Mouse (Mus musculus): Measurements from ENCODE around the gene Shank3. TPM values are rescaled to one million over a fixed set of nuclear protein-coding genes. Genes with fewer than 3 reads are reported as not detected.

Shank3 gene
- total RNA-seq, 1 experiment from 2014 or later, result 14.9 TPM

DNA sequence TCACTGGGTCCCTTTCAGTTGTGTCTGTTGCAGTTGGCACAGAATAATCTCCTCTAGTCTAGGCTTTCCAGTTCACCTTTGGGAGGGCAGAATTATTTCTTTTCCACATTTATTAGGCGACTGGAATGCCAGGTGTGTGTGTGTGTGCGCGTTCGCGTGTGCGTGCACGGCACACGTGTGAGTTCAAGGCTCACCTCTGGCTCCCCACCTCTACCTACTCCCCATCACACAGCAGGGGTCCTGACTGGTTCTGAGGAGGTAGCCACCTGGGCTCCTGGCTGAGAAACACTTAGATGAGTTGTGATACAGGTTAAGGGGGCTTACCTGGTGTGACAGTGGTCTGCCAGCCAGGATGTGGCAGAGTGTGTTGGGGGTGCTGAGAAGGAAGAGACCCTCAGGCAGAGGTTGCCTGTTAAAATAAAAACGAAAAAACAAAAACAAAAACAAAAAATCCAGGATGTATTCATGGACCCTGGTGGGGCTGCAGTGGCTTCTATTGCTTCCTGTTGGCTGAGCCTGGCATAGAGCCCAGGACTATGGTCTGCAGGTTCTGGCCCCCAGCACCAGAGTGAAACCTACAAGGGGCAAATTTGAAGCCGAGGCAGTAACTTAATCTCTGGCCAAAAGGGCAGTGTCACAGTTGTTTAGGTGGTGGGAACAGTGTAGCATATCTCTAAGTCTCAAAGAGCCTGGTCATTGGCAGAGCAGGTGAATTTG lies 23.3 kb downstream of the Shank3 start:
- 0 out of 2 replicates have a peak, but pooled peaks have one; percentile 12 for ATAC-seq (replicated peaks; ENCODE audit: low read depth, poor library complexity, severe bottlenecking)

DNA sequence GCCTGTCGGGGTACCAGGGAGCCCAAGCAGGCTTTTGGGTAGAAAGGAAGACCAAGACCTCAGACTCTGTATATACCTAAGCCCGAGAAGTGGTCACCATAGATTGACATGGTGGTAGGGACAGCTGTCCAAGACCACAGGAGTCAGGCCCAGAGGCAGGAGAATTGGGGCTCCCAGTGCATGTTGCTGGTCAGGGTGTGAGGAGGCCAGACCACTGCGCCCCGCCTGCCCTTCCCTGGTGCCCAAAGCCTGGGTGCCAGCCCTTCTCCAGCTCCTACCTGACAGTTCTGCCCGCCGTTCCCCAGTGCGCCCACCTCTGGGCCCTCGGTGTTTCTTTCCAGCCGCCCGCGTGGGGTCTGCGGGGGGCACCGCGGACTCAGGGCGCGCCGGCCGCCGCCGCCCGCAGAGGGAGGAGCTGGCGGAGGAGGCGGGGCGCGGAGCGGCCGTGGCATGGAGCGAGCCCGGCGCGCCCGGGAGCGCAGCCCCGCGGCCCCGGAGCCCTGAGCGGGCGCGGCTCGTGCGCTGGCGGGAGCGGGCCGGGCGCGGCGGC lies 23.9 kb downstream of the Shank3 start:
- ATAC-seq (replicated peaks; ENCODE audit: low read depth, poor library complexity, severe bottlenecking), result peak; percentile 9; the same call in 1 of the 2 replicates

DNA sequence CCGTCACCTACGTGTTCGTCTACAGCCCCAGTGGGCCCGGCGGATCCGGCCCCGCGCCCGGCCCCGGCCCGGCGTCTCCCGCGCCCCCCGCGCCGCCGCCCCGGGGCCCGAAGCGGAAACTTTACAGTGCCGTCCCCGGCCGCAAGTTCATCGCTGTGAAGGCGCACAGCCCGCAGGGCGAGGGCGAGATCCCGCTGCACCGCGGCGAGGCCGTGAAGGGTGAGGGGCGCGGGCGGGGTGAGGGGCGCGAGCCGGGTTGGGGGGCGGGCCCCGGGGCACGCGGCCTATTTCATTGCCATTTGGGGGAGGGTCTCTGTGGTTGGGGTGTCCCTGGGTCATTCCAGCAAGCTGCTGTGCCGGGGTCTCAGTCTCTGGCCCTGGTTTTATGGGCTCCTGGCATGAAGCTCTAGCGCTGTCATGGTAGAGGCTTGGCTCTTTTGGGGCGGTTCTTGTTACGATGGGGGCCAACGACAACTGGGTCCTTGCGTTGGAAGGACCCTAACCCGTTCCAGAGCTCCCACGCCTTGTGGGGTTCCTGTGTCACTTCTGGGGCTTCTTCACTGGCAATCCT lies 24.7 kb downstream of the Shank3 start:
- no peak for ATAC-seq (replicated peaks; ENCODE audit: low read depth, poor library complexity, severe bottlenecking)

DNA sequence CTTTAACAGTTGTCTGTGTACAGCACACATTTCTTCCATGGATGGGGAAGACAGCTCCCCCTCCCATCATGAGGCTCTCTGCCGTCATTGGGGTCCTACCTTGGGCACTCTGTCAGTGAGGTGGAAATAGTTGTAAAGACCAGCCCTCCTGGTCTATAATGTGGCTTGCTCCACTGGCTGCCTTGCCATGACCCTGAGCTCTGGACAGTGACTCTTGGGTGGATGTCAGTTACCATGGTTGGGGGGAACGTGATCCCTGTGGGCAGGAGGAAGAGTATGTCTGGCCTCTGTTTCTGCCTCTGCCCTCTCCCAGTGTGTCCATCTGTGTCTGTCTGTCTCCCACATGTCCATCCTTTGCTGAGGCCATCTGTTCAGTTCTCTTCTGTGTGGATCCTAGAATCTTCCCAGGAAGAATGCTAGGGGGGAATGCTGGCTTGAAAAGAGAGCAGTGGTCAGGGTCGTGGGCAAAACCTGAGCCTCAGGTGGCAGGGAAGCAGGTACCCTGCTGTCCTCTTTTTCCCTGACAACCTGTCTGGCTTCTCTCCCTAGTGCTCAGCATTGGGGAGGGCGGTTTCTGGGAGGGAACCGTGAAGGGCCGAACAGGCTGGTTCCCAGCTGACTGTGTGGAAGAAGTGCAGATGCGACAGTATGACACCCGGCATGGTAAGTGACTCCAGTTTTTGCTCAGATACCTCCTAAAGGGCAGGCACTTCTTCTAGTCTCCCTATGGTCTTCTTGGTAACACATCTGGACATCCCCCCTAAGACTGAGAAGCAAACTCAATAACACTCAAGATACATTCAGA lies 25.4 kb downstream of the Shank3 start:
- no peak for ATAC-seq (replicated peaks; ENCODE audit: low read depth, poor library complexity, severe bottlenecking)

DNA sequence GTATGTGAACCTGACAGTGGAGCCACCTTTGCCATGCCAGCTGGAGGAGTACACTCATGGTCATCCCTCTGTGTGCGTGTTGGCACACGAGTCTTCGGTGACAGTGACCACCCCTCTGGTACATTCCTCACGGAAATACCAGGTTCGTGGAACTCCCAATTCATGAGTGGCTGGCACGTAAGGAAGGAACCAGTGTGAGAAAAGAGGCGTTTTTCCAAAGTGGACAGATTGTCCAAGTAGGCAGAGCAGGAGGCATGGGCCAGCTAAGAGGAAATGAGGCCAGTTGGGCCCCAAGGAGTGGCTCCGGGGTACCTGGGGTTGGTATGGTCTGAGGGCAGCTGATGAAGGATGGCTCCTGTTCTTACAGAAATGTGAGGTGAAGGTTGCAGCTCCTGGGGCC lies 26.0 kb downstream of the Shank3 start:
- ATAC-seq (replicated peaks; ENCODE audit: low read depth, poor library complexity, severe bottlenecking), result no peak

DNA sequence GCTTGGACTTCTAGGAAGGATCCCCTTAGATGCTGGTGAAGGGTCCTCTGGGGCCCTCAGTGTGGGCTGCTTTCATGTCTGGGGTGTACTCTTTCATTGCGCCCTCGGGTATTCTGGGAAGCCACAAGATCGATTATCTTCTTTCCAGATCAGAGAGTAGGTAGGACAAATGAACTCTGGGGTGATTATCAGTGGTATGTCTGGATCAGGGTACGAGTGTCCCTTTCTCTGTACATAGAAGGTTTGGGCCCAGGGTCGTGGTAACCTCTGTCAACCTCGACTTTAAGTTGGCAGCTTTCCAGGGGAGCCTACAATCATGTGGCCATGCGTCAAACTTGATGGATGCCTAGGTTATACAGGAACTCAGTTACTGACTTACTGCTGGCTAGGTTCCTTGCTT lies 26.5 kb downstream of the Shank3 start:
- no peak for ATAC-seq (replicated peaks; ENCODE audit: low read depth, poor library complexity, severe bottlenecking)

DNA sequence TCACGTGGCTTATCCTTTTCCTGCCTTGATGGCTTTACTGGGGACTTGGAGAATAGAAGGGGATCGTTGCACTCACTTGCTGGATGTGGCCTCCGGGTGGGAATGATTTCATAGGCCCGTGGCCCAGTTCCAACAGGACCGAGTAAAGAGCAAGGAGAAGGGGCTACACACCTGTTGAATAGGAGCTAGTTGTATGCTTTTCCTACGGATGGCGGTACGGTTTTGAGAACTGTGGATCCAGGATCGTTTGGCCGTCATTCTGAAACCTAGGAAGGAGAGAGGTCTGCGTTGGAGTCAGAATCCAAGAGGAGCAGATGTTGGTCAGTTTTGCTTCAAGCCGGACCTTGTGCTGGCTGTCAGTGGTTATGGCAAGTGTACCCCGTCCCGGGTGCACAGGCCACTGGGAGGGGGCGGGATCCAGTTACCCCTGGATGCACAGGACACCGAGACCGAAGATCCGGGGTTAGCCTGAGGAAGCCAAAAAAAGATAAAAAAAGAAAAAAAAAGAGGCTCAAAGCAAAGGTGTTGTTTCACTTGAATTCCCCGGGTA lies 27.4 kb downstream of the Shank3 start:
- ATAC-seq (replicated peaks; ENCODE audit: low read depth, poor library complexity, severe bottlenecking), result no peak

DNA sequence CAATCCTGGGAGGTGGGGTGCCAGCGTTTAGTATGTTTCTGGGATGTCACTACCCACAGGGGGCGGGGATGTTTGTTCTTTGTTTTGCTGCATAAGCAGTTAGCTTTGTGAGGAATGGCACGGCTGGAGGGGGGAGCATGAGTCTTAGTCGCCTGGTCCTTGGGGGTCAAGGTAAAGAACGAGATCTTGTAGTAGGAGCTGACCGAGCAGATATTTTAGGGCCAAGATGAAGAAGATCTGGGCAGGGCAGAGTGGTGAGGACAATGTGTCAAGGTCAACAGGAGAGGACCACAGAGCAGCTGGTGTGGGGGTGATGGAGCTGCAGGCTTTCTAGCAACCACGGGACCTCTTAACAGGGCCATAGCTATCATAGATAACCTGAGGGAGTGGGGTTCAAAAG lies 28.0 kb downstream of the Shank3 start:
- ATAC-seq (replicated peaks; ENCODE audit: low read depth, poor library complexity, severe bottlenecking), result no peak

DNA sequence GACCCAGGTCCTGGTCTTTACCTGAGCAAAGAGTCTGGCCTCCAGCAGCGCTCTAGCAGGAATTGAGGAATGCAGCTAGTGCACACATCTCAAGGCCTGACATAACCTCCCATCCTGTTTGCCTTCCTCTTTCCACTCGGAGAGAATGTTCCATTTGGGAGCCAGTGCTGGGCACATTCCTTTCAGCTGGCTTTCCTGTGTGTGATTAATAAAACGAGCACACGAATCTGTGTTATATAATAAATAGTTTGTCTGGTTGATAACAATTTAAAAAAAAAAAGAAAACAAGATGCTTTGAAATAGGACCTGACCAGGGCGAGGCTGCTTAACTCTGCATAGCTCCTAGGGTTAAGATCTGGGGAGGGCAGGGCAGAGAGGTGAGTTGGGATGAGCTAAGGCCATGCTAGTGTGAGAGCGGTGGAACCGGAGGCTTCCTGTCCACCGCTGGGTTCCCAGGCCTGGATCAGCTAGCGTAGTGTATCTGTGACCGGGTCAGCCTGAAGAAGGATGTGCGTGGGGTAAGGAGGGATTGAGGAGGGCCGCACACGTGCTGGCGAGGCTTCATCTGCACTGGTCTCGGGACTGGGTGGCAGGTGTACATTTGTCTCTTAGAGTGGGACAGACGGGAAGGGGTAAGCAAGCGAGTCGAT lies 28.9 kb downstream of the Shank3 start:
- ATAC-seq (replicated peaks; ENCODE audit: low read depth, poor library complexity, severe bottlenecking), result no peak

DNA sequence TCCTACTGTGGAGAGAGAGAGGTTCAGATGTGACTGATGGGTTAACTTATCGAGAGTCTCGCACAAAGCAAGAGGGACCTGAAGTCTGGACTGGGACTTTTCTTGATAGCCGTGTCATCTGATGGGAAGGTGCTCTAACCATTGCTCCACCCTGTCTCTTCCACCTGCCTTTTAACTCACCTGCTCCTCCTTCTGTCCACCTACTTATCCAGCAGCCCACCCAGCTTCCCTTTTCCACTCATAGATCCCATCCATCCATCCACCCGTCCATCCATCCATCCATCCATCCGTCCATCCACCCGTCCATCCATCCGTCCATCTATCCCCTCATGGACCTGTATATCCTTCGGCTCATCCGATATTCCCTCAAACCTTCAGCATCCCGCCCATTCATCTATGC lies 29.5 kb downstream of the Shank3 start:
- ATAC-seq (replicated peaks; ENCODE audit: low read depth, poor library complexity, severe bottlenecking), result no peak

DNA sequence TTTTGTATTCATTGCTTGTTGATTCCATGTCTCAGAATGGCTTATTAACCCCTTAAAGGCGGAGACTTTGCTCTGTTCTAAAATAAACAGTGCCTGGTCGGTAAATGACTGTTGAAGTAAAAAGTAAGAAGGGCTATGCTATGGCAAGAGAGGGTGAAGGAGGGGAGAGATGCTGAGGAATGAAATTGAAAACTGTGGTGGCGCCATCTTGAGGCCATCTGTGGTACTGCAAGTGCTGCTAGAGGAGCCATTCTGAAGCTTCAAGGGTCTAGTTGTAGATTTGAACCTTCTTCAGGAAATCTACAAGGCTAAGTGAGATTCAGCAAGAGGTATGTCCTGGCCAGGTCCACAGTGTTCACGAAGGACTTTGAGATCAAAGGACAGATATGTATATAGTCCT lies 30.9 kb downstream of the Shank3 start:
- peak; percentile 72; the same call in 1 of the 2 replicates for ATAC-seq (replicated peaks; ENCODE audit: low read depth, poor library complexity, severe bottlenecking)

DNA sequence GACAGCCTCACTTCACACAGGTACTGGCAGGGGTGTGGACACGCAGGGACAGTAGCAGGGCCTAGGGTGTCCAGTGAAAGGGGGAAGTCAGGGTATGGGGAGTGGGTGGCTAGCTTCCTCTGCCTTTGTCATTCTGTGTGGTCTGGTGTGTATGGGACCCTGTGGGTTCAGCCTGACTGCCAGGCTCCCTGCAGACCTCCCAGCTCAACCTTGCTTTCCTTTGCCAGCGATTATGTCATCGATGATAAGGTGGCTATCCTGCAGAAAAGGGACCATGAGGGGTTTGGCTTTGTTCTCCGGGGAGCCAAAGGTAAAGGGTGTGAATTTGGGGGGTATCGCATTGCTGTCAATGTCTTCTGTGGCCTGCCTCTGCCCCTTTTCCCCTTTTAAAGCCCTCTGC lies 32.0 kb downstream of the Shank3 start:
- no peak for ATAC-seq (replicated peaks; ENCODE audit: low read depth, poor library complexity, severe bottlenecking)

DNA sequence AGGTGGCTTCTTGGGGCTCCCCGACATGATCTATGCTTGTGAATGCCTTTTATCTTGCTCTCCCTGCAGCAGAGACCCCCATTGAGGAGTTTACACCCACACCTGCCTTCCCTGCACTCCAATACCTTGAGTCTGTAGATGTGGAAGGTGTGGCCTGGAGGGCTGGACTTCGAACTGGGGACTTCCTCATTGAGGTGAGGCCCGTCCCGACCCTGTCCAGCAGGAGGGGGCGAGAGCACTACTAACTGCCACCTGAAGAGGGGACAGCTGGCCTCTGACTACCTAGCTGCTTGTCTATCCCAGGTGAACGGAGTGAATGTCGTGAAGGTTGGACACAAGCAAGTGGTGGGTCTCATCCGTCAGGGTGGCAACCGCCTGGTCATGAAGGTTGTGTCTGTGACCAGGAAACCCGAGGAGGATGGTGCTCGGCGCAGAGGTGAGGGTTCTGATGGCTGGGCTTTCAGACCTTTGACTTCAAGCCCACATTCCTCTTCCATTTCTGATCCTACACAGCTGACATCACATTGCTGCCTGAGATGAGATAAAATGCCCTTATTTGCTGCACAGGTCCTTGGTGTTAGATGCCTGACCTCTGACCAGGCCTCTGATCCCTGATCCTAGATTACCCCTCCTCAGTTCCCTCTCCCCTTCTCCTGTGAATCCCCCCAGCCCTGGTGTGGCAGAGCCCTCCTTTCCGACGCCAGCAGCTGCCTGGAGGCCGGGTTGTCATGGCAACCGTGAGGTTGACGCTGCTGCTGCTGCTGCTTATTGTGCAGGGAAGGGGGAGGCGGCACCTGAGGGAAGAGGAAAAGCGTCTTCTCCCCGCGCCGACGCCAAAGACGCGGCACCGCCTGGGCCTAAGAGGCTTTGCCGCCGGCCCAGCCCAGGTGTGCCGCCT lies 32.9 kb downstream of the Shank3 start:
- no peak for ATAC-seq (replicated peaks; ENCODE audit: low read depth, poor library complexity, severe bottlenecking)

DNA sequence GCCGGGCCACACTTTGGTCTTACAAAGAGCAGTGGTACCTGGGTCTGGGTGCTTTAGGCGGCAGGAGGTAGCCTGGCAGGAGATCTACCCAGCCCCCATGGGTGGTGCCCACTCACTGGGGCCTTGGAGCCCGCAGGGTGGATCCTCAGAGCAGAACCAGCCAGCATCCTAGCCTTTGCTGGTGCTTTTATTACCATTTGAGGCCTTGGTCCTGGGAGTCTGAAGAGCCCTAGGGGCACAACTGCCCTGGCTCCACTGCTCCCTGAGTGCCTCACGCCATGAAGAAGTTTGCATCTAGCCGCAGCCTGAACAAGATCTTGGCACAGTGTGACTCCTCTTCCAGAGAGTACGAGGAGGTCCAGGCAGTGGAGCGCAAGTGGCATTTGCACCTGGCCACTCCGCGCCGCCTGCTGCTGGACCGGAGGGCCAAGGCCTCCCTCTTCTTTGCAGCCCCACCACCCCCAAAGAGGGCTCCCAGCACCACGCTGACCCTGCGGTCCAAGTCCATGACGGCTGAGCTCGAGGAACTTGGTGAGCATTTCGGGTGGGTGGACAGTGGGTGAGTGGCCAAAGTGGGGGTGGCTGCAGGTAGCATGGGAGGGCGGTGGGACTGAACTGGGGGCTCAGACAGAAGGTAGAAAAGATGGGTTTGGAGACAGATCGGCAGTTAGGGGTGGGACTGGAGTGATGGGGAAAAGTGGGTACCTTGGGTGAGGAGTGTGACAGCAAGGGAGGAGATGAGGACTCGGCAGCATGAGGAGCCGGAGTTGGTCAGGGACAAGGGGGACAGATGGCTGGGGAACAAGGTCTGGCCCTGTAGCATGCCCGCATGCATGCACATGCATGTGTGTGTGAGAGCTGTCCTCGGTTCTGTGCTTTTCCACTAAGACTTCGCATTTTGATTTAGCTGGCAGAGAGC lies 33.8 kb downstream of the Shank3 start:
- no peak for ATAC-seq (replicated peaks; ENCODE audit: low read depth, poor library complexity, severe bottlenecking)

DNA sequence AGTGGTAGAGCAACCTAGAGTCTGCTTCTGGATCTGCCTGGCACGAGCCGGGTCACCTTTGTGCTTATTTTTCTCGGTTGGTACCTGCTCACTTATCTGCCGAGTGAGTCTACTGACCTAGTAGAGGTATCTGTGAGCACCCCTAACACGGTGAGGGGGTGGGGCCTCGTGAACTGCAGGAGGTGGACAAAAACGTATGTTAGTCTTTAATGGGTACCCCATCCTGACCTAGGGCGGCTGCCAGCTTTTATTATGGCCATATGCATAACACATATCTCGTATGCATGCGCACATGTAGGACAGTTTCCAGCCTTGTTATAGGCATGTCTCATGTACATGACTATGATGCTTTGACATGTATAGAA lies 34.4 kb downstream of the Shank3 start:
- ATAC-seq (replicated peaks; ENCODE audit: low read depth, poor library complexity, severe bottlenecking), result no peak

DNA sequence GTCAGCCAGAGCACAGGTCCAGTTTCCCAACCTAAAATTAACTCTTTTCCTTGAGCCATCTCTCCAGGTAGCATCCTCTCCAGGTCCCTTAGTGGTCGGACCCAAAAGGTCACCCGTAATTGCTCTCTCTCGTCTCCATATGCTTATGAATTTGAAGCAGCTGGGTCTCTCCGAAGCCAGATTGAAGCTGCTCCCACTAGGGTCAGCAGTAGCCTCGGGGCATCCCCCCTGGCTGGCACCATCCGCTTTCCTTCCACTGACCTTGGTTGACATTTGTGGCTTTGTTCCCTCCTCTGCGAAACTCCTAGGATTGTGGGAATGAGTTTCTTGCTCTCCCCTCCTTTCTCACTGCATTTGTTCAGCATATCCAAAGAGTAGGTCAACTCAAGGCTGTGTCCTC lies 44.7 kb downstream of the Shank3 start:
- ATAC-seq (replicated peaks; ENCODE audit: low read depth, poor library complexity, severe bottlenecking), result no peak

DNA sequence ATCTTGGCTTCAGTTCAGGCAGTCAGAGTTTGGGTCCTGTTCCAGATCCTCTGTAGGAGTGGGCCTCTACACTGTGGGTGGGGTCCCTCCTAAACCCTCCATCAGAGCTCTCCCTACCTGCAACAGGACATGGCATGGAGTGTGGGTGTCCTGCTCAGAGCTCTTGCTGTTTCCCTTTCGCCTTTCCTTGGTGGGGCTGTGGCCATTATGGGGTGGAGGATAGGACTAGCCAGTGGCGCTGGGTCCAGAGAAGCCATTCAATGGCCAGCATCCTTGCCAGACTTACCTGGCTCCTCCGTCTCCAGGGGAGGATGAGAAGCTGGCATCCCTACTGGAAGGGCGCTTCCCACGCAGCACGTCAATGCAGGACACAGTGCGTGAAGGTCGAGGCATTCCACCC lies 47.9 kb downstream of the Shank3 start:
- ATAC-seq (replicated peaks; ENCODE audit: low read depth, poor library complexity, severe bottlenecking), result no peak
